Mouse (Mus musculus): ENCODE results near the gene Dapl1.
A peak's percentile ranks its signal among the peaks of the same experiment; 100 is the strongest.

The Dapl1 gene

GRCm38 (mm10) chr2:59484438-59484837 lies at the start of gene Dapl1:
TSS of gene Dapl1 (plus strand) at chr2:59484653.
- no peak for DNase-seq (ENCODE audit: extremely low read depth, low read depth)

DNA sequence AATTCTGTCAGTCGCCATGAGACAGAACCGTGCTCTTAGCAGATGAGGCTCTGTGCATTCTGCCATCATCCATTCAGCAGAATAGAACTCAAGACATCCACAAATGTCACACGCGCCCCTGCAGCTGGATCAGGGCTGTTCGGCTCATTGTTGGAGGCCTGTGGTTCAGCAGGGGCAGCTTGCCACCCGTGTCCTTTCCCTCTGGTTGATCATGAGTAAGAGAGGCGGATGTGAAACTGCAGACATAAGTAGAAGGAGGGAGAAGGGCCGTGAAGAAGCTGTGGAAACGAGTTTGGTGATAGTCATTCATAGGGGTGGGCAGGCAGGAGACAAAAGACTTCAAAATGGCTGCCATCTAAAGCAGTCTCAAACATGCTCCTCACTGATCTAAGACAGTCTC lies 49.6 kb upstream of the Dapl1 start:
- DNase-seq (ENCODE audit: extremely low read depth, low read depth): no peak

DNA sequence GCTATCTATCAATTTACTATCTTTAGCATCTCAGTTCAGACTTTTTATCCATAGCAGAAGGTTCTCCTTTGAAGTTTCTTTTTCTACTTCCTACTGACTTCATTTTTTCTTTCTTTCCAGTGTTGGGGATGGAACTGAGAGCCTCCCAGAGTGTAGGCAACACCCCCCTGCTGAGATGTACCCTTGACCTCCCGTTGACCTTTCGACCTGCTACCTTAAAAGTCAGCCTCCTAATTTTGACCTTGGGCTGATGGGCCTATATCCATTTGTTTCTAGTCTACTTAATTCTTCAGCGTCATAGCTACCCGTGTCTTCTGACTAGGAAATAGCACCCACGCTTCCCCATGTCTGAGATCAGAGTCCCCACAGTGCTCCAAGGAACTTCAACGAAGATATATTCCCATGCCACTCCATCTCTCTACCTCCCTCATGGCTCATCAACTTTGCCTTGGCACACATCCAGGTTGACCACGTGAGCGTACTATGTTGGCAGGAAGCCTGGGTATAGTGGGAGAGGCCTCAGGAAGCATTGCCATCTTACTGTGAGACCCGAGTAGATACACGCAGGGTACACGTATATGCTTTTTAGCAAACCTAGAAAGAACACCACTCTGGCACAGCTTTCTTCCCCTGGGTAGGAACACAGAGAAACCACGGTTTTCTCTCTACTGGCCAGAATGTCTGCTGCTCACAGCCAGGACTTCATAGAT lies 46.6 kb upstream of the Dapl1 start:
- DNase-seq (ENCODE audit: extremely low read depth, low read depth): peak; percentile 33

DNA sequence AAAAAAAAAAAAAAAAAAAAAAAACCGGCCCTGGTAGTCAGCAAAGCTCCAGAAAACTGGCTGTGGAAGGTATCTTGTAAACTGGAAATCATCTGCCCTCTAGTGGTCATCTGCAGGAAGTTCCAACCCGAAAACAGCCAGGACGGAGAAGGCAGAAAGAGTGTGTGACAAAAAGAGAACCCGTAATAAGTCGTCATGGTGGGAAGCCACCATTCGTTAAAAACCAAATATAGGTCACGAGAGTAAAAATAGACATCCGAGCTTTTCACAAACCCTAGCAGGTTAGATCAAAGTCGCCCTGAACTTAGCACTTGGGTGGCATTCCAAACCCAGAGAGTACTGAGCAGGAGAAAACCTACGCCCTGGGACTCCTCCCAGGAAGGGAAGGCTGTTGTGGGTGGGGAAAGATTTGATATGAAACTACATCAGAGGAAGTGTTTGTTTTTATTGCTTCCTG lies 45.9 kb upstream of the Dapl1 start:
- DNase-seq (ENCODE audit: extremely low read depth, low read depth): peak; percentile 56

DNA sequence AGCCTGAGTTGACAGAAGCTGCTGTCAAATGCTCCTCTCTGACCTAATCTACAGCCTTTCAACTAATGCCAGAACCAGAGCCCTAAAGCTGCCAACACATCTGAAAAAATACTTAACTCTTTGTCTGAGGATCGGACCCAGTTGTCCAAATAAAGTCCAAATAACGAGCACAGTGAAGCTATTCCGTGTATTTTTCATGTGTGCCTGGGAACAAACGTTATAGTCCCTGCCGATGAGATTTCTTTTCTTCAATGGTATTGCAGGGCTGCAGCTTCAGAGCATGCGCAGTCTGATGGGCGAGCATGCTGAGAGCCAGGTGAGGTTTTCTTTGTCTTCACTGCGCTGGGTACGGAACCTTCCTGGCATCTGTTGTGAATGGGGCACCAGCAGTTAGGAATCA lies 44.6 kb upstream of the Dapl1 start:
- no peak for DNase-seq (ENCODE audit: extremely low read depth, low read depth)

GRCm38 (mm10) chr2:59440481-59440880 lies 44.0 kb upstream of the Dapl1 start:
- DNase-seq (ENCODE audit: extremely low read depth, low read depth): peak; percentile 6

DNA sequence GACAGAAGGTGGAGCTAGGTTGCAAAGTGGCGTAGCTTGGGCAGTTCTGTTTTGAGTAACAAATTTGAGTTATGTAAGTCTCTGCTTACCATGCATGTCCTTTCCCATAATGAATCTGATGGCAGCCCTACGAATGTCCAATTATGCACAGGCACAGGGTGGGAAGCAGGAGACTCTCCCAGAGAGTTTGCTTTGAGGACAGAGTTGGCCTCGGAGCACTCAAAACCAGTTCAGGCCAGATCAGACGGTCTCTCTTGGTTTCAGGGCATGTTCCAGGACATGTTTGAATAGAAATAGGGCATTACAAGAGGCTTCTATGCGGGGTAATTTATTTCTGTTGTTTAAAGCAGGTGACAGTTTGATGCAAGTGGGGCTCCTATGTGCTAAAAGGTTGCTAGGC lies 42.8 kb upstream of the Dapl1 start:
- no peak for DNase-seq (ENCODE audit: extremely low read depth, low read depth)

GRCm38 (mm10) chr2:59446671-59447070 lies 37.8 kb upstream of the Dapl1 start:
- no peak for DNase-seq (ENCODE audit: extremely low read depth, low read depth)

GRCm38 (mm10) chr2:59447712-59448111 lies 36.7 kb upstream of the Dapl1 start:
- no peak for DNase-seq (ENCODE audit: extremely low read depth, low read depth)

DNA sequence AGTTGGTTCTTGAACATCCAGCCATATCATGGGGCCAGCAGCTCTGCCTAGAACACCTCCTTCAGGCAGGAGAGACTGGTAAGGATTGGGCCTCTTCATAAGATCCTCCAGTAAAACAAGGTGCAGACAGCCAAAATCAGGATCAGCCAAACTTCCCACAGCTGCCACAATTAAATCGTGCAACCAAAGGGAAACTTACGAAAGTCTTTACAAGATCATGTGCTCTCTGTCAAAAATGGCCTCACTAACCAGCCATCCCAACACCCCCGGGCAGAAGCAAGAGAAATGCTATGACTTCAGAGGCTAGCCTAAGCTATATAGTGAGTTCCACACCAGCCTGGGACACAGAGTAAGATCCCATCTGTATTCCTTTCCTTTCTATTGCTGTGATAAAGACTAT lies 35.9 kb upstream of the Dapl1 start:
- no peak for DNase-seq (ENCODE audit: extremely low read depth, low read depth)

- no peak for DNase-seq (ENCODE audit: extremely low read depth, low read depth)
These were observed 35.5 kb upstream of the Dapl1 start for GRCm38 (mm10) chr2:59448921-59449320.

DNA sequence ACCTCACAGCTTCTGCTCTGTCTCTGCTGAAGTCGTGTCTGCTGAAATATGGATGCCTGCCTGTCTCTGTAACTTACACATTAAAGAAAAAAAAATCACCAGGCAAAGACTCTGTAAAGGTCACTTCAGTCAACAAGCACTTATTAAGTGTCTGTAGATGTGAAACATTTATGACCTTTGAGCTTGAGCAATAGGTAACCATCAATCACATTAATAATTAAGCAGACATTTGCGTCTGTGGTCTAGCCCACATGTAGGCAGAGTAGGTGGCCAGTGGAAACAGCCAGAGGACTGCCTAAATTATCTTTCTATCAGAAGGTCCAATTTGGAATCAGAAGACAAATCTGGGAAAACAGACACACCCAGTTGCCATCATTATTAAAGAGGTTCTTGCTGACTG lies 32.8 kb upstream of the Dapl1 start:
- no peak for DNase-seq (ENCODE audit: extremely low read depth, low read depth)

DNA sequence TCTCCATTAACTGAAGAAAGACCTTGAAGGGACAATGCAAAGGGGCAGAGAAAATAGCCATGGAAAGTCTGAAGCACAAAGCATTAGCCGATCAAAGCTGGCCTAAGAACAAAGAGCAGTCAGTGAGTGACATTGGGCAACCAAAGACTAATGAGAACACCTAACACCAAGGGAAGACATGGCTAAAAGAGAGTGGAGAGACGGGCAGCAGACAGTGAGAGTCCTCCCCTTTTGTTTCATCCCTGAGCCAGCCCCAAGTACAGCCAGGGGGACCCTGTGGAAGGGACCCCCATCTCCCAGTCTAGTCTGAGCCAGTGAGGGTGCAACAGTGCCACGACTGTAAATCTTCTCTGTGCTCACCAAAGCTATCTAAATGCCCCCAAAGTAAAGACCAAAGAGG lies 32.4 kb upstream of the Dapl1 start:
- DNase-seq (ENCODE audit: extremely low read depth, low read depth): no peak

DNA sequence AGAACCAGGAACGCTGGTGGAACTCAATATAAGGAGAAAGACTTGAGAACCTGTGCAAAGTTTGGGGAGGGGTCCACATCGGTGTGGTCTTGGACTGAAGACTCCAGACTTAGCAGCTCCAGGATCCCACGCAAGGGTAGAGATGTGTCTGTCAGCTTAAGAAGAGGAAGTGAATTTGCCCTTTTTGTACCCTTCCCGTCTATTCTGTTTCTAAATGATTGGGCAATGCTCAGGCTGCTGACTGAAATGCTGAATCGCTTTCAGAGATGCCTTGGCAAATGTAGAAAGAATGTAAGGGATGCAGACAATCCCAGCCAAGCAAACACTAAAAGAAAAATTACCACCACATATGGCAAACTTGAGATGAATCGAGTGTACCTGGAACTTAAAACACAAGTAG lies 22.4 kb upstream of the Dapl1 start:
- no peak for DNase-seq (ENCODE audit: extremely low read depth, low read depth)

GRCm38 (mm10) chr2:59463428-59464182 lies 20.8 kb upstream of the Dapl1 start:
- DNase-seq (ENCODE audit: extremely low read depth, low read depth): no peak

GRCm38 (mm10) chr2:59465671-59466070 lies 18.8 kb upstream of the Dapl1 start:
- DNase-seq (ENCODE audit: extremely low read depth, low read depth): no peak

DNA sequence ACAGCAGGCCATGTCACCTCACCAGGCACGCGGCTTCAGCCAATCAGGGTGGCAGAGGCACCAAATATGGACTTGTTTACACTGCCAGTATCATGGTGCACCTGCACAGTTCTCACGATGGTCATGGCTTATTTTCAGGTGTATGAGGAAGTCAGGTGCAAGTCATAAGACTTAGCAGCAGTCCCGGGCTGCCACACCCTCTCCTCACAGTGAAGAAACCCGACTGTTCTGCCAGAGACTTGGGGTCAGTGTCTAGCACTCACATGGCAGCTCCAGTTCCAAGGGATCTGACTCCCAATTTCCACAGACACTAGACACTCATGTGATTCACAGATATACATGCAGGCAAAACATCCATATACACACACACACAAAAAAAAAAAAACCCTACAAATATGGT lies 18.1 kb upstream of the Dapl1 start:
- DNase-seq (ENCODE audit: extremely low read depth, low read depth): no peak

GRCm38 (mm10) chr2:59467085-59467484 lies 17.4 kb upstream of the Dapl1 start:
- DNase-seq (ENCODE audit: extremely low read depth, low read depth): no peak

DNA sequence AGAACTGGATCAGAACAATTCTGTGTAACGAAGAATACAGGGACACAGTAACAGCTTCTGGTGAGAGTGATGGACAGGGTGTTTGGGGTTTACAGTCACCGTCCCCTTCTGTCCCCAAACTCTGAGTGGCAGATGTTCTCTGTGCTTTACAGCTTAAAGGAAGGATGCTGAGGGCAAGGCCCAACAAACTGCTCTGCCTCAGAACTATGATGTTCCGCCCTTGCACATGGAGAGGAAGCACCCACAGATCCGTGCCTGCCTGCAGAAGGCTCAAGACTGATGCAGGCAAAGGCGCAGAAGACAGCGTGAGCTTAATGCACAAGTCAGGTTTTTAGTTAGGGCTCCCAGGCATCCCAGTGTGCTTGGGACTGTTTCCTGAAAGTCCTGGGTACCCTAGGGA lies 16.5 kb upstream of the Dapl1 start:
- no peak for DNase-seq (ENCODE audit: extremely low read depth, low read depth)

DNA sequence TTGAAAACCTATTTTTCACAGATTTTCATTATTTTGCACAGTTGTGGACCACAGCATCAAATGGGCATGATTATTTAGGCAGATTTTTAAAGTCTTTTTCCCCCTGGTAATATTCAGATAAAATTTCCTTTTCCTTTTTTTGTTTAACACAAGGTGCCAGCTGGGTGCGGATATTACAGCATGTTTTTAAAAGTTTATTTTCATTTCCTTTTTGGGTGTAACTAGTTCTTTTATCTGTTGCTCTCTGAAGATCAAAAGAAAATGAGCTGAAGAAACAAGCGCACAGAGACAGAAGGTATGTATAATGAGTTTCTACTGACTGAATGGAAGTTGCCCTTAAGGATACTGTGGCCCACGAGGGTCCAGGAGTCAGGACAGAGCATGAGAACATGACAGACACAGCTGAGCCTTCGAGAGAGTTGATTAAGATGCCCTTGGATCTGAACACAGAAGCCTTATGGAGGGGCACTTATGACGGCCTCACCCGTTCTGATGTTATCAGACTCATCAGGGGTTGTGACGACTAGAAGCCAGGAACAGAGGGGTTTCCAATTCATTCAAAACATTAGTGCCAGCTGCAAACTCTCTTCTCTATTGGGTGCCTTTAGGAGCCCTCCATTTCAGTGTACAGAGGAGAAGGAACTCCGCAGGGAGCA lies 14.7 kb upstream of the Dapl1 start:
- DNase-seq (ENCODE audit: extremely low read depth, low read depth): no peak

GRCm38 (mm10) chr2:59470326-59471031 lies 14.0 kb upstream of the Dapl1 start:
- no peak for DNase-seq (ENCODE audit: extremely low read depth, low read depth)
